Mouse (Mus musculus): ENCODE results near the gene Ranbp9.
"Not testable (repeated sequence)": the region's sequence is repeated elsewhere in the genome, so short reads cannot be mapped to it uniquely, and the experiment has no call there.

Gene Ranbp9

GRCm38 (mm10) chr13:43496660-43497059, 15.6 kb upstream of the Ranbp9 start:
- DNase-seq (ENCODE audit: low read depth, low spot score), result no peak

GRCm38 (mm10) chr13:43495645-43496044, 14.6 kb upstream of the Ranbp9 start:
- DNase-seq (ENCODE audit: low read depth, low spot score), result no peak

DNA sequence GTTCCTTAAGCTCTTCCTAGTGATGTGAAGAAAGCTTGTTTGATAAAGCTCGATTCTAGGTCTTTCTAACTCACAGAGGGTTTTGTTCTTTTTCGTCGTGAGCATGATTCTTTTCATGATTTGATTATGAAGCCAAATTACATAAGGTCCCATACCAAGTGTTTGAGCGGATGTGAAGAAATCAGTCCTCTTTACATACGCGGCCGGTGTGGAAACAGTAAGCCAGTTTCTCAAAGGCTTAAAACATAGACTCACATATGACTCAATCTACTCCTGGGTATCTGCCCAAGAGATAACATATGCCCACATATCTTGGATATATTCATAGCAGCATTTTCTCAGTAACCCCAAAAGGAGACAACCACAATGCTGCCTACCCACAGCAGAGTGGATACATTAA, 12.6 kb upstream of the Ranbp9 start:
- DNase-seq (ENCODE audit: low read depth, low spot score), result no peak

DNA sequence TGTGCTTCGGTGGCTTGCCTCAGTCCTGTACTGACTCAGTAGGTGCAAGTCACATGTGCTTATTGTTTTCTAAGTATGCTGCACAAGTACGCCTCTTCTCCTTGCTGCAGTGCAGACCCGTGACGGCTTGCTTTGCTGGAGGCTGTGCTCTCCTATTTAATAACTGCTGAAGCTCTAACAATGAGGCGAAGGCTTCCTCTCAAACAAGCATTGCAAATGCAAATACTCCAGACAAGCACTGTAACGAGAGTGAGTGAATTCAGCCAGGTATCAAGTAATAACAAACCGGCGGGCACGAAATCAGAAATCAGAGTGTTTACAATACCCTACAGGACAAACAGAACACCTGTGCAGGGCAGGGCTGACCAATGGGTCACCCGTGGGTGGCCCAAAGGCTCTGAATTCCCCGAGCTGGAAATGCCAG, 12.0 kb upstream of the Ranbp9 start:
- no peak for DNase-seq (ENCODE audit: low read depth, low spot score)

DNA sequence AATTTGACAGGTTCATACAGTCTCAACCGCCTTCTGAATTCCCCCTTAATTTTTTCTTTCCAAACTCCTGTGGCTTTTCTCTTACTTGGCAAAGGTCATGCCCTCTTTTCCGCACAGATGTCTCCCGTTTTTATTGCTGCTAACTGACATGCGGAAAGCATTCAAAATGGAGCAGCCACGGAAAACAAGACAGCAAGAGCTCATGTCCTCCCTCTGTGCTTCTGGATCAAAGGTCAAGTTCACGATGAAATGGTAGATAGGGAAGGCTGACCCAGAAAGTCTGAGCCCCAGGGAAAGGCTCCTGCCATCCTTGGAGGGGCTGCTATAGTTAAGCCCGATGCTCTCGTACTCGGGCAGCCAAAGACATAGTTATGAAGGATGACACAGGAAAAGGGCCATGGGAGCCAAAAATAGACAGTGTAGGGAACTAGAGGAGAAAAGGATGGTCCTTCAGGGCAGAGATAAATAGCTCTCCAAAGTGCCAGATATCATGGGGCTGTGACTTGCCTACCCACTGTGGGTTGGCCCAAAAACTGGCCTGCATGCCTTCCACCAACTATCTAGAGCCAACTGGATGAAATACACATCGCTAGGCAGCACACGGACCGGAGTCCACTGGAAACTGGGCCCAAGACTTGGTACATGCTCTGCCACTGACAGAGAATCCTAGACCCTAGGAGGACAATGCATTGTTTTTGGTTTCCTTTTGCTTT, 5.6 kb upstream of the Ranbp9 start:
- DNase-seq (ENCODE audit: low read depth, low spot score), result peak; percentile 45

GRCm38 (mm10) chr13:43485278-43485976, 4.3 kb upstream of the Ranbp9 start:
- DNase-seq (ENCODE audit: low read depth, low spot score), result no peak

DNA sequence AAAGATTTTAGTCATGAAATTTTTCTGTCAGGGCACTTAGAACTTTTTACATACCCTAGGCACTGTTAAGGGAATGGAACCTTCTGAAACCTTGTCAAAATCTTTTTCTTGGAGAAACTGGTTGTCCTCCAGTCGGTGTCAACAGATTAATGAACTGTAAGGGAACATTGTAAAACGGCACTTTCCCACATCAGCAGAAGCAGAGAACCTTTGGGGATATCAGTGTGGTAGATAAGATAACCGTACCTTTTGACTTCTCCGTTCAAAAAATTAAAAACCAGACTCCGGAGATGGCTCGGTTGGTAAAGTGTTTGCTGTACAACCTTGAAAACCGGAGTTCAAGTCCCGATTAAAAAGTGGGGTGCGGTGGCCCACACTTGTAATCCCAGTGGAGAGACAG, 1.7 kb upstream of the Ranbp9 start:
- no peak for DNase-seq (ENCODE audit: low read depth, low spot score)

- no peak for DNase-seq (ENCODE audit: low read depth, low spot score)
Measured at GRCm38 (mm10) chr13:43481859-43482245, 770 bp upstream of the Ranbp9 start.

DNA sequence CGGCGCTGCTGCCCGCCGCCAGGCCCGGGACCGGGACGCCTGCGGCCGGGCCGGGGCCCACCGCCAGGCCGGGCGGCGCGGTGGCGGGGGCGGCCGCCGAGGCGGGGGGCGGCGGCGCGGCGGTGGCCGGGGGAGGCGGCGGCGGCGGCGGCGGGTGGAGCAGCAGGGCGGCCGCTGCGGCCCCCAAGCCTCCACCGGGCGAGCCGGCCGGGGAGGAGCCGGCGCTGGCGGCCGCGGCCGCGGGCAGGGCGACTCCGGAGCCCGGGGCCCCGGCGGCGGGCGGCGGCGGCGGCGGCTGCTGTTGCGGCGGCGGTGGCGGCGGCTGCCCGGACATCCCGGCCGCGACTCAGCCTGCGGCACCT, 506 bp downstream of the Ranbp9 start:
- DNase-seq (ENCODE audit: low read depth, low spot score), result no peak

DNA sequence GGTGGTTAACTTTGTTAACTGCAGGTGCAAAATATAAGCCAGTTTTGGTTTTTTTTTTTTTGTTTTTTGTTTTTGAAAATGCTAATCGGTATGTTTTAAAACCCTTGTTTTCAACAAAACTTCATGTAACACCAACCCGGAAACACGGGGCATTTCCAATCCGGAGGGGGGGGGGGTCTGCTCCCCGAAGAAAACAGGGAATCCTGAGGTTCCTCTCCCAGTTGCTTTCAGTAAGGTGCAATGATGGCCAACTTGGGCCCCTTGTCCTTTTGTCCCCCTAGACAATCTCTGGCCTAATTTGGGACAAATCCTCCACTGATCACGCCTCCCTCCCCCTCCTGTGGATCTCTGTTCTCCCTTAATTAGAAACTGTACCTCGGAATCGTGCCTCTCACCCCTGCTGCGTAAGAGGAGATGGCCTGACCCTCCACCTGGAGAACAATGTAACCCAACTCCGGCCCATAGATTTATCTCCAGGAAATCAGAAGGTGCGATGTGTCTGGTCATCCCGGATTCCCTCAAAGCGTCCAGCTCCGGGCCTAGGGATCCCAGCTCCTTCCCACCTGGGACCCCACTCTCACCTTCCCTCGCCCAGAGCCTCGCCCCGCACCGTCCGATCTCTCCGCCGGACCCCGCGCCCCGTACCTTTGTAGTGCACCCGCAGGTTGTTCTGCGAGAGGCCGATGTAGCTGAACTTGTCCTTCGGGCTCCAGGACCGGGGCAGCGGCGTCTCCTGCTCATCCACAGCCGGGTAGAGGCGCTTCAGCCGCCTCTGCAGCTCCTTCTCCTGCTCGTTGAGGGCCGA, 1.1 kb downstream of the Ranbp9 start:
- DNase-seq (ENCODE audit: low read depth, low spot score), result peak; percentile 50

DNA sequence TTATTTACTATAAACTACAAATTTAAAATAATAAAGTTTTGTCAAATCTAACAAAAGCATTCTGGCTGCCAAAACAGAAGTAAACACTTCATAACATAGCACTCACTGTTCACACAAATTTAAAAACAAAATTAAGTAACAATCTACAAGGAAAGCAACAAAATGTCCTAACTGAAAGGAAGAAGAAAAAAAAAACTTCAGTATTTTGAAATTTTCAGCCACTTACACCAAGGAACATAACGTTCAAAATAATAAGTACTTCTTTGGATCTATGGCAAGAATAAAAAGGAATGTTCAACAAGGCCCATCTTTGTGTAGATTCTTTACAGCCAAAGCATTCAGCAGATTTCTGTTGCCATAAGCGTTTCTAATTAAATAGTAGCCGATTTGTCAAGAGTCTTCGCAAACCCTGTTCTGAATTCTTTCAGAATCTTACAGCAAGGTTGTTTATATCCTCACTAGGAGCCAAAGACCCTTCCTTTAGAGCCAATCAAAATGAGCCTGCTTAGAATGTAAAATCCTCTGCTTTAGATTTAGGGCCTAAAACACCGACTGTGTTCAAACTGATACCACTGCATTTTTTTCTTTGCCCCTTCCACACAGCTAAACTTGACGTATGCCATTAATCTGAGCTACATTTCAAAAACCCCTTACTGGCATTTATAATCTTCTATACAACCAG, 1.9 kb downstream of the Ranbp9 start:
- DNase-seq (ENCODE audit: low read depth, low spot score), result no peak

GRCm38 (mm10) chr13:43478586-43478985, 2.5 kb downstream of the Ranbp9 start:
- DNase-seq (ENCODE audit: low read depth, low spot score), result no peak

GRCm38 (mm10) chr13:43477098-43477697, 3.9 kb downstream of the Ranbp9 start:
- no peak for DNase-seq (ENCODE audit: low read depth, low spot score)

GRCm38 (mm10) chr13:43476226-43476625, 4.9 kb downstream of the Ranbp9 start:
- DNase-seq (ENCODE audit: low read depth, low spot score), result no peak

GRCm38 (mm10) chr13:43474722-43475121, 6.4 kb downstream of the Ranbp9 start:
- no peak for DNase-seq (ENCODE audit: low read depth, low spot score)

- not testable (repeated sequence) for DNase-seq (ENCODE audit: low read depth, low spot score)
Measured at GRCm38 (mm10) chr13:43471861-43472260, 9.2 kb downstream of the Ranbp9 start.

- DNase-seq (ENCODE audit: low read depth, low spot score), result no peak
Measured at GRCm38 (mm10) chr13:43469607-43470006, 11.5 kb downstream of the Ranbp9 start.

- no peak for DNase-seq (ENCODE audit: low read depth, low spot score)
Measured at GRCm38 (mm10) chr13:43464605-43465004, 16.5 kb downstream of the Ranbp9 start.

DNA sequence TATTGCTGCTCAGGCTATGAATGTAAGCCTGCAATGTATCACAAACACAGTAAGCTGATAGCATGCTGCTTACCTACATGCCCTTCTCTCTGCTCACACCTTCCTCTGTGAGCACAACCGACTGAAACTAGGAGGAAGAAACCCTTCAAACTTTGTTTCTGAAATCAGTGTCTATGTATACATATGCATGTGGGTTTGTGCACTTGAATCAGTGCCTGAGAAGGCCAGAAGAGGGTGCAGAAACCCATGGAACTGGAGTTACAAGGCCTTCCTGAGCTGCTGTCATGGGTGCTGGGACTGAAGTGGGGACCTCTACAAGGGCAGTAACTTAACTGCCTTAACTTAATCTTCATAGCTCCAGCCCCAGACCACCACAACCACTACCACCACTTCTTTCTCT, 23.9 kb downstream of the Ranbp9 start:
- no peak for DNase-seq (ENCODE audit: low read depth, low spot score)

- no peak for DNase-seq (ENCODE audit: low read depth, low spot score)
Measured at GRCm38 (mm10) chr13:43454431-43454830, 26.7 kb downstream of the Ranbp9 start.

- no peak for DNase-seq (ENCODE audit: low read depth, low spot score)
Measured at GRCm38 (mm10) chr13:43452843-43453605, 28.1 kb downstream of the Ranbp9 start.
